Mouse (Mus musculus) Patski (cell line): ENCODE data around the gene Olfr648. TPM values are rescaled to one million over a fixed set of nuclear protein-coding genes. Genes with fewer than 3 reads are reported as not detected.

Experiments
- ATAC-seq: fragments of 100-300 bp; one replicate; pipeline ENCODE4 v1.8.0; 2021
- CTCF ChIA-PET: fragments of 350-600 bp; sonication (Branson Sonifier 250); formaldehyde crosslinking; loops from one replicate; lab custom pipeline; 2022; ENCODE audit warnings: inconsistent platforms; lab: Charles Lee
- POLR2A ChIA-PET: fragments of 350-600 bp; sonication (Branson Sonifier 250); formaldehyde crosslinking; loops from one replicate; lab custom pipeline; 2022; ENCODE audit warnings: antibody characterized with exemption, inconsistent platforms; lab: Charles Lee
- DNase-seq: peaks from one replicate; pipeline ENCODE4 v3.0.0-alpha.2; 2011; ENCODE audit warnings: low read depth, low spot score
- H3K27me3 ChIP-seq: fragments of 371-371 bp; one replicate; pipeline ENCODE4 v1.5.1; 2021
- CTCF ChIP-seq: fragments of 100-300 bp; IDR thresholded peaks from one replicate; pipeline ENCODE4 v1.5.1; 2021
- in situ Hi-C: fragments of 300-500 bp; cut with MboI; formaldehyde crosslinking; loops from 3 replicates; pipeline ENCODE4 v1.11.1; 2018; ENCODE audit warnings: low pct_unique_long_range_greater_than_20kb, mixed read lengths
- polyA plus RNA-seq: library from polyadenylated mRNA; unstranded; gene quantifications from one replicate; pipeline ENCODE4 v1.2.3, GENCODE M21; 2021

Gene Olfr648
- polyA plus RNA-seq = 0.03 TPM

DNA sequence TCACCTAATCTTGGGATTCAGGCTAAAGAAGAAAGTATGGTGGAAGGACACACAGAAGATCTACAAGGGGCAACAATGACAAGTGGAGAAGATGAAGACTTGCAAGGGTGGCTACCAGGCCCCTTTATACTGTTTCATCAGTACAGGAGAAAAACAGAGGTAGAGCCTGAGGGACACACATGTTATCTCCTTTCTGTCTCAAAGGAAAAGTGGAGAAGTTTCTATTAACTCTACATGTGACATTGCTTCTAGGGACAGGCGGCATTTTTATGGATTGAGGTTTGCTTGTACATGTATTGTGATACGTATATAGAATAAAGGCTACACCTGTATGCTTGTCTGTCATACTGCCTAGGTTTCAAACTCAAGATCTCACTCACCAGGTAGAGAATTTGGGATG, at the start of gene Olfr648:
Gene Olfr648 (minus strand): TSS at position 101 of the 400 bp plus-strand sequence.
- CTCF ChIA-PET = no interaction called here
- H3K27me3 ChIP-seq = peaks cover 5% of the 10 kb centered on the region
- TF ChIP-seq CTCF = no peak
- in situ Hi-C loops = no loop called here
- POLR2A ChIA-PET = no interaction called here
- ATAC-seq (no peak), DNase-seq (no peak)

- ChIA-PET POLR2A (no interaction called here), CTCF (no interaction called here)
- no peak for ATAC-seq
- H3K27me3 ChIP-seq = no peaks in the 10 kb centered on the region
- DNase-seq = no peak
- TF ChIP-seq CTCF = peak; percentile 57
- in situ Hi-C loops = loop anchor here (25.0 kb wide), 1 partner anchor 1544 kb away; the partner anchor contains the start of genes Olfr557 and Trim68
These were observed 48.0 kb upstream of the Olfr648 start for GRCm38 (mm10) chr7:104231203-104231602.

DNA sequence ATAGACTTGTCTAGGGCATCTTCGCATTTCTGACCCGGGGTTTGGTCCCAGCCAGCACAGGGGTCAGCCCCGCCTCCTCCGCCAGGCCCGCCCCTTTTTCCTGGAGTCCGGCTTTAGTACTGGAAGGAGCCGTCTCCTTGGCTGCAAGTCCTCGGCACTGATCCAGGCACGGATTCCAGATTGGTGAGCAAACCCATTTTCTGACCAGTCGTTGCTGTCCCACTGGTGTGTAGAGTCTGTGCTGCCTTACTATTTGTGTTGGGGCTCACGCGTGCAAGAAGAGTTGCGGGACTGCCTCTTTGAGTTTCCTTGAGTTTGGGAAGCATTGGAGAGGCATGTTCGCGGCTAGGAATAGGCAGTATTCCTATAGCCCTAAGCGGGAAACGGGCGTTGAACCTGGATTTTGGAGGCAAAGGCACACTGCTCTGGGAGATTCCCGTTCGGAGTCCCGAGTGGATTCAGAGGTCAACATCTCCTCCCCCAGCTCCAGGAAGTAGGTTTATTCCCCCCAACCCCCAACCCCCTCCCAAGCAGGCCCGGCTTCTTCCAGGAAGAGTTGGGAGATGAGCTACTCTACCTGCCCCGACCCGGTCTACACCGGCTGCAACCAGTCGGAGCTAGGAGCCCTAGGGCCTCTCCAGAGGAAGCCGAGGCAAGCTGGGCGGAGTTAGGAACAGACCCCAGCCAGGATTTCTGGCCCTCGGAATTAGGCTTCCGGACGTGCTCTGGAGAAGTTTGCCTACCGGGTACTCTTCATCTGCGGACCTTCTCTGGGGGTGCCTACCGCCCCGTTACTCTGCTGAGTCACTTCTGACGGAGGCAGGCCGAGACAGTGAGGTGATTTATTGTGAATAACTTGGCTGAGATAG, 35.7 kb upstream of the Olfr648 start, which contains the start of gene Trim6:
Gene Trim6 (plus strand): TSS at position 93 of the 869 bp plus-strand sequence.
- TF ChIP-seq CTCF = no peak
- DNase-seq (no peak), ATAC-seq (peak; percentile 39)
- in situ Hi-C loops = loop anchor here (25.0 kb wide), 1 partner anchor 1293 kb away; no protein-coding TSS in a partner anchor
- ChIA-PET CTCF (no interaction called here), POLR2A (no interaction called here)
- H3K27me3 ChIP-seq = no peaks in the 10 kb centered on the region

- H3K27me3 ChIP-seq = no peaks in the 10 kb centered on the region
- ATAC-seq (no peak), DNase-seq (no peak)
- TF ChIP-seq CTCF = no peak
- in situ Hi-C loops = loop anchor here (25.0 kb wide), 1 partner anchor 1294 kb away; no protein-coding TSS in a partner anchor
- CTCF ChIA-PET = no interaction called here
- POLR2A ChIA-PET = no interaction called here
These were observed 34.7 kb upstream of the Olfr648 start for GRCm38 (mm10) chr7:104217881-104218280.

DNA sequence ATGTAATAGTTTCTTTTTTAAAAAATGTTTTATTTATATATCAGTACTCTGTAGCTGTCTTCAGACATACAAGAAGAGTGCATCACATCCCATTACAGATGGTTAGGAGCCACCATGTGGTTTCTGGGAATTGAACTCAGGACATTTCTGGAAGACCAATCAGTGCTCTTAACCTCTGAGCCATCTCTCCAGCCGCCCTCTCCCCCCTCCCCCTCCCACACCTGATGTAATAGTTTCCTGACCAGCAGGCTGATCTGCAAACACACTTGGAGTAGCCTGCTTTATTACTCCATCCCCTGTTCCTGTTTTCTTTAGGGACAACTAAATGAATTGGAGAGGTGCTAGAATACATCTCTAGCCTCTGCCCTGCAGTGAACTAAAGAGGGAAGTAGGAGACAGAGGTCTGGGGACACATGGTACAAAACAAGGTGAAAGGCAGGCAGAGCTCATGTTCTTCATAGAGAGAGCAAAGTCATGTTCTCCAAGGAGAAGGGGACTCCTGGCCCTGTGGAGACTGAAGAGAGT, 32.9 kb upstream of the Olfr648 start:
- DNase-seq = no peak
- in situ Hi-C loops = loop anchor here (25.0 kb wide), 1 partner anchor 1296 kb away; no protein-coding TSS in a partner anchor

GRCm38 (mm10) chr7:104206197-104206596, 23.0 kb upstream of the Olfr648 start:
- no peaks in the 10 kb centered on the region for H3K27me3 ChIP-seq
- ChIA-PET CTCF (no interaction called here), POLR2A (no interaction called here)
- TF ChIP-seq CTCF = no peak
- DNase-seq (no peak), ATAC-seq (no peak)
- in situ Hi-C loops = loop anchor here (10.0 to 25.0 kb wide), 2 partner anchors 399 to 1306 kb away; partner anchors contain the start of gene Olfr655

More for the DNA sequence above, 32.9 kb upstream of the Olfr648 start:
- H3K27me3 ChIP-seq = no peaks in the 10 kb centered on the region
- ChIA-PET CTCF (no interaction called here), POLR2A (no interaction called here)
- no peak for ATAC-seq
- no peak for TF ChIP-seq CTCF

DNA sequence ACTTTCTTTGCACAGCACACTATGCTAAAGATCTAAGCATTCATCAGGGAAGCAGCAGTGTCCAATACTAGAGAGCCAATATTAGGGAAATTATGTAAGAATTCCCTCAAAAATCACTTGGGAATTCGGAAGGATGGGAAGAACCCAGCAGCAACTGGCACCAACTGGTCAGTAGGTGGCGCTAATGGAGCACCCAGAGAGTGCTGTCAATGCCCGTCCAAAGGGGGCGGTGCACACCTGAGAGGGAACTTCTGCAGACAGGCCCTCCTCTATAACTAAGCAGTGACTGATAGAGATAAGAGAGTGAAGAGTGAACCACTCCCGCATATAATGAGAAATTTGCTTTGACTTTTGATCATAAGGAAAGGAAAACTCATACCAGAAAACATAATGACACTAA, 16.6 kb upstream of the Olfr648 start:
- H3K27me3 ChIP-seq = peaks cover 4% of the 10 kb centered on the region
- POLR2A ChIA-PET = no interaction called here
- DNase-seq (peak; percentile 4), ATAC-seq (peak; percentile 91)
- TF ChIP-seq CTCF = peak; percentile 96
- CTCF ChIA-PET = no interaction called here
- in situ Hi-C loops = loop anchor here (10.0 to 25.0 kb wide), 2 partner anchors 405 to 1312 kb away; partner anchors contain the start of gene Olfr655

DNA sequence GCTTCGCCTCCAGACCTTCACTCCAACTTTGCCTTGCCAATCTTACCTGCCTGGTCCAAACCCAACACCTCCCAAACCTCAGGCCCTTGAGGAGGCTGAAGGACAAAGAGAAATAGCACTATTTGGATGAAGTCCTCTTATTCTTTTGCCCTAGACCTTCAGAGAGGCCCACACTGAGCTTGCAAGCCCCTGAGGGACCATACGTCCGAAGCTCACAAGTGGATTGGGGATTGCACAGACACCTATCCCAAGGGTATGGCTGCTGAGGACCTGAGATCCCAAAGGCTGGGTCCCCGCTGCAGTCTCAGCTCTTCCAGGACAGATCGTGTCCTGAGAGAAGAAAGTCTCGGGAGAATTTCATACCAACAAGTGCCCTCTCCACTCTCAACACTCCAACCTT, 12.7 kb upstream of the Olfr648 start, which contains the start of gene Olfr649:
Gene Olfr649 (minus strand): TSS at position 101 of the 400 bp plus-strand sequence.
- no peak for DNase-seq
- no peak for ATAC-seq
- in situ Hi-C loops = no loop called here
- no peak for TF ChIP-seq CTCF
- CTCF ChIA-PET = interaction anchor here (0.8 kb wide), 1 partner anchor 29 kb away, joined by 3 read pairs; no protein-coding TSS in a partner anchor
- H3K27me3 ChIP-seq = peaks cover 12% of the 10 kb centered on the region
- POLR2A ChIA-PET = no interaction called here

GRCm38 (mm10) chr7:104191275-104191674, 8.1 kb upstream of the Olfr648 start:
- ATAC-seq = no peak
- POLR2A ChIA-PET = no interaction called here
- CTCF ChIA-PET = no interaction called here
- TF ChIP-seq CTCF = no peak
- in situ Hi-C loops = no loop called here
- H3K27me3 ChIP-seq = peaks cover 9% of the 10 kb centered on the region
- no peak for DNase-seq

GRCm38 (mm10) chr7:104179074-104179473, 4.1 kb downstream of the Olfr648 start:
- DNase-seq (no peak), ATAC-seq (no peak)
- H3K27me3 ChIP-seq = peaks cover 10% of the 10 kb centered on the region
- ChIA-PET CTCF (no interaction called here), POLR2A (no interaction called here)
- in situ Hi-C loops = no loop called here
- TF ChIP-seq CTCF = no peak
